Mouse (Mus musculus): ENCODE results near the gene Hsd3b1.

DNA sequence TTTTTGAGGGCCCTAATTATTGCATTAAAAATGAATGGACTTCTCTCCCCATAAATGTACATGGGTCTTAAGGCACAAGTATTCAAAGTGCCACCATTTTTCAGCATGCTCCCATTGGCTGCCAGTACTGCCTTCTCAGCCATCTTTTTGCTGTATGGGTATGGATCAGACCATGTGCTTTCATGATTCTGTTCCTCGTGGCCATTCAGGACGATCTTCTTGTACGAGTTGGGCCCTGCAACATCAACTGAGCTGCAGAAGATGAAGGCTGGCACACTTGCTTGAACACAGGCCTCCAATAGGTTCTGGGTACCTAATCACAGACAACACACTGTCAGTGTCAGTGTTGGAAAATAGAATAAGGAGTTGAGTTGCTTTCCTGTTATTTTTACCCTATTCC lies 6.5 kb downstream of the Hsd3b1 start:
- TF ChIP-seq CTCF (IDR thresholded peaks at IDR 0.05; ENCODE audit: low read depth): no peak
- TF ChIP-seq EP300 (optimal IDR thresholded peaks at IDR 0.05): no peak
